Mouse (Mus musculus): ENCODE data around the gene Cep350. TPM values are rescaled to one million over a fixed set of nuclear protein-coding genes. Genes with fewer than 3 reads are reported as not detected.

The Cep350 gene
- total RNA-seq, 2 experiments from 2014 or later = 84.7 to 114 TPM

GRCm38 (mm10) chr1:155811995-155812580, 161.0 kb downstream of the Cep350 start:
- peak; percentile 0; the same call in 1 of the 2 replicates for ATAC-seq (replicated peaks; ENCODE audit: poor library complexity, severe bottlenecking)

DNA sequence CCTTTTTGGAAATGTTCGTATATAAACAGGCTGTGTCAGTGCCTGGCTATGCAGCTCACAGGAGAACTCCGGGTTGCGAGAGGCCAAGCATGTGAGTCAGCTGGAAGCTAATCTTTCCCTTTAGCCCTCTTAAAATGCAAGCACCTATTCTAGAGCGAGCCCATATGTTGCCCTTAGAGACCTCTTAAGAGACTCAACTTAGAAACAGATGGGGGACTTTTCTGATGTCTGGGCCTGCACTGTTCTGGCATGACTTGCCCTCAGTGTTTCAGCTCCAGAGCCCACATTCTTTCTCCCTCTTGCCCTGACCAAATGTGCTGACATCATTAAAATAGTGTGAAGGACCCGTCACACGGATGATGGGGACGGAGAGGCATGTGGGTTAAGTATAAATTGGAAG, 162.4 kb downstream of the Cep350 start:
- no peak for ATAC-seq (replicated peaks; ENCODE audit: poor library complexity, severe bottlenecking)

DNA sequence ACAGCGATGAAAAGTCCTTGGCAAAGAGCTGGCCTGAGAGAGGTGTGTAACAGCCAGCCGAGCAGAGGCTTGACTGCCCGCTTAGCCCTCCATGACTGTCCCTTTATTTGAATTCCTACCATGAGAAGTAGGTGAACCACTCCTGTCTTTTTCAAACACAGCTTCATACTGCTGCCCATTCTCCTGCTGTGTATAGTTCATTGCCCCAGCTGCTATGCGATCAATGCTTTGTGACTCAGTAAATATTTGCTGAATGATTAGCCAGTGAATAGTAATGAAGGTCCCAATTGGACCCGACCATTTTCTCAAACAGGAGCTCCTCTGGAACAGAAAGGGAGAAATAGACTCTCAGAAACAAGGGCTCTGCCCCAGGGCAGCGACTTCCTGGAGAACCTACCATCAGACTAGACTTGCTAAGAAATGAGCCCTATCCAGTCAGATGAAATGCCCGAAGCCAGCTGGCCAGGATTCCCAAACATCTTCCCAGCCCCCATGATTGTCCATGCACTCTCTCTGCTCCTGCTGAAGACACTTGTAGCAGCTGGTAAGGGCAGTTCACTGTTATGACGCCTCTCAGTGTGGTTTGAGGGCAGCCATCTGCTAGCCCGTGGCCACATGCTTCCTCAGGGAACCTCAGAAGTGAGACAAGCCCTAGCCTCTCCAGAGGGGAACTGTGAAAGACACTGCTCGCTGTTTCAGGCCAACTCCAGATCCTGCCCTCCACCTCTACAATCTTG, 163.2 kb downstream of the Cep350 start:
- peak; percentile 63 for ATAC-seq (replicated peaks; ENCODE audit: poor library complexity, severe bottlenecking)

DNA sequence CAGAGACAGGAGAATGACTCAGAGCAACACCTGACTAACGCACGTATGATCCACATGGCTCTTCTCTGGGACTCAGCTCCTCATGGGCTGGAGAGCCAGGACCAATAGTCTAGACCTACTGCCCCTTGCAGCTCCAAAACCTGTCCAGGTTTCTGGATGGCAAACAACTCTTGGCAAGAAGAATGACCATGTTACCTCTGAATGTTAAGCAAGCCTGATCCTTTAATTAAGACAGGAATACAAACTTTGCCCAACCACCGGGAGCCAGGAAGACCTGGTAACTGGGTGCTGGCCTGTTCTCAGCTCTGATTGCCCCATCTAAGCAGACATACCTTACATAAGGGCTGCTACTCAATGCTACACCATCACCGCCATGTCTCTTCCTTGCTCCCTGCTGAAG, 164.8 kb downstream of the Cep350 start:
- ATAC-seq (replicated peaks; ENCODE audit: poor library complexity, severe bottlenecking) = no peak

DNA sequence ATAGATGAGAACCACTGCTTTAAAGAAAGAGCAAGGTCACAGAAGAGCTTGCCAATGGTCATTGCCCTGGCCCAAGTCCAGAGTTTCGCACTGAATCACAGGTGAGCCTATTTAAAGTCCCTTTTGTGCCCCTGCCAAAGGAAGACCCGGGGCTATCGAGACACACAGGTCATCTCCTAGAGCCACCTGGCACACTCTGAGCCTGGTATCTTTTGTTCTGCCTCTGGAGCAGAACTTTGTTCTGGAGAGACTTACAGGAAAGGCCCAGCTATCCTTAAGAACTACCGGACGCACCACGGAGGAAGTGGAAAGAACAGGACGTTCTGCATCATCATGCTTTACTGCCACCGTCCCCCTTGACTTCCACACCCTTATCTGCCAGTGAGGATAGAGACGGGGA, 167.4 kb downstream of the Cep350 start:
- ATAC-seq (replicated peaks; ENCODE audit: poor library complexity, severe bottlenecking) = no peak

- no peak for ATAC-seq (replicated peaks; ENCODE audit: poor library complexity, severe bottlenecking)
These were observed 171.8 kb downstream of the Cep350 start for GRCm38 (mm10) chr1:155801014-155801991.

DNA sequence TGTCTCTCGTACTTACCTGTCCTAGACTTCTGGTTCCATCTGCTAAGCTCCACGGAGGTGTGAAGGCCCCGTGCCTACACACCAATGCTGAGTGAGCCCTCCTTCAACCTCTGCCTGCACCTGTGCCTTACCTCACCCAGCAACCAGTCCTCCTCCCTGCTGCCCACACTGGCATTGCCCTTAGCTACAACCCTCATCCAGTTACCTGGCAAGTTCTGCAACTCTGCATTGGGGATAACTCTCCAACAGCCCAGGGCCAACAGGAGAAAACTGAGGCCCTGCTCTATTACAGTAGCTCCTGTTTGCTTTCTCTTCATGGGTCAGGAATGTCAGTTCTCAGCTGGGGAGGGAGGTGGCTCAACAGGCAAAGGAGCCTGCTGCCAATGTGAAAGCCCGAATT, 175.1 kb downstream of the Cep350 start:
- no peak for ATAC-seq (replicated peaks; ENCODE audit: poor library complexity, severe bottlenecking)

GRCm38 (mm10) chr1:155797425-155797824, 175.6 kb downstream of the Cep350 start:
- no peak for ATAC-seq (replicated peaks; ENCODE audit: poor library complexity, severe bottlenecking)

- no peak for ATAC-seq (replicated peaks; ENCODE audit: poor library complexity, severe bottlenecking)
These were observed 176.2 kb downstream of the Cep350 start for GRCm38 (mm10) chr1:155796757-155797405.

GRCm38 (mm10) chr1:155795791-155796233, 177.2 kb downstream of the Cep350 start:
- ATAC-seq (replicated peaks; ENCODE audit: poor library complexity, severe bottlenecking) = peak; percentile 69

Other genes starting within 250 kb of the Cep350 start
- not detected in 2 replicates for gene Lhx4, start 221.6 kb downstream of the Cep350 start, total RNA-seq (2014; fragmentation: Nextera tagmentation)
- gene Lhx4, start 221.6 kb downstream of the Cep350 start, total RNA-seq (2017) = not detected in 2 replicates
- gene Qsox1, start 160.4 kb downstream of the Cep350 start, total RNA-seq (2014; fragmentation: Nextera tagmentation) = 15.0 and 20.9 TPM in 2 replicates
- 22.4 and 23.3 TPM in 2 replicates for gene Qsox1, start 160.4 kb downstream of the Cep350 start, total RNA-seq (2017)
- gene Tor1aip2, start 62.1 kb upstream of the Cep350 start, total RNA-seq (2014; fragmentation: Nextera tagmentation) = 51.8 and 69.8 TPM in 2 replicates
- 50.8 and 52.6 TPM in 2 replicates for gene Tor1aip2, start 62.1 kb upstream of the Cep350 start, total RNA-seq (2017)
- 68.5 and 73.8 TPM in 2 replicates for gene Tor1aip1, start 63.2 kb upstream of the Cep350 start, total RNA-seq (2014; fragmentation: Nextera tagmentation)
- gene Tor1aip1, start 63.2 kb upstream of the Cep350 start, total RNA-seq (2017) = 30.2 and 36.9 TPM in 2 replicates
- not detected in 2 replicates for gene Fam163a, start 231.8 kb upstream of the Cep350 start, total RNA-seq (2014; fragmentation: Nextera tagmentation)
- gene Fam163a, start 231.8 kb upstream of the Cep350 start, total RNA-seq (2017) = not detected in 2 replicates